Mouse (Mus musculus): Measurements from ENCODE around the gene Slx. TPM values are rescaled to one million over a fixed set of nuclear protein-coding genes. Genes with fewer than 3 reads are reported as not detected.
"Not testable (repeated sequence)": the region's sequence is repeated elsewhere in the genome, so short reads cannot be mapped to it uniquely, and the experiment has no call there.

The Slx gene
- total RNA-seq (2021), result not detected
- polyA plus RNA-seq (2012; rRNA removed), result not detected in 2 replicates
- long read RNA-seq, result 0 reads

GRCm38 (mm10) chrX:26545465-26545864, at the start of gene Slx:
Gene Slx, minus strand, starts transcription at chrX:26545565.
- H3K79me2 ChIP-seq (replicated peaks; ENCODE audit: control insufficient read depth, insufficient read depth, low read length); H3K36me3 ChIP-seq (ENCODE audit: control insufficient read depth, insufficient read depth, low read length); H3K4me1 ChIP-seq (ENCODE audit: control insufficient read depth, insufficient read depth, low read length); H3K9ac ChIP-seq (ENCODE audit: low read depth, low read length); H3K27me3 ChIP-seq (ENCODE audit: control insufficient read depth, insufficient read depth, low read length); H3K4me3 ChIP-seq; H3K27ac ChIP-seq; DNase-seq; intact Hi-C loops (cut with DNase I): not testable (repeated sequence)
- WGBS, result 61% methylated on average over 3 of the region's 3 CpGs

Small RNA genes lying within 50 kb of the gene (microRNA-seq; reads per million reads assigned to microRNA genes)
- 0 reads per million in 2 experiments for gene Gm27341

Other genes with a start within 250 kb of the Slx start
- not detected for gene Gm2030, start 235.5 kb downstream of the Slx start, total RNA-seq (2021)
- not detected in 2 replicates for gene Gm2030, start 235.5 kb downstream of the Slx start, polyA plus RNA-seq (2012; rRNA removed)
- gene Gm14525, start 157.1 kb upstream of the Slx start, total RNA-seq (2021), result not detected
- not detected in 2 replicates for gene Gm14525, start 157.1 kb upstream of the Slx start, polyA plus RNA-seq (2012; rRNA removed)